Mouse (Mus musculus): ENCODE measurements around the gene Oprl1.

Gene Oprl1

DNA sequence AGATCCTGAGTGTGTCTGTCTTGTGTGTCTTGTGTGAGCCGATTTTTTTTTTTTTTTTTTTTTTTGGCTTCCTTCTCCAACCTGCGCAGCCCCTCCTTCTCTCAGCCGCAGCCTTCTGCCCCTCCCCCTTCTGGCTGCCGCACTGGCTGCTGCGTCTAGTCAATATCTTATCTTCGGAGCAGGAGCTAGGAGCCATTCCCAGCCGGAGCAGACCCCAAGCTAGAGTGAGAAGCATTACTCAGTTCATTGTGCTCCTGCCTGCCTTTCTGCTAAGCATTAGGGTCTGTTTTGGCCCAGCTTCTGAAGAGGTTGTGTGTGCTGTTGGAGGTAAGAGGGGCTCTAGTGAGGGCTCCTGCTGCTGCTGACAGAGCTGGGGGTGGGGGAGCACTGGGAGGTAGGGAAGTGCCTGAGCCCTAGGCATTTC, at the start of gene Oprl1:
Gene Oprl1, plus strand, starts transcription at position 114 of the 424 bp plus-strand sequence.
- no peak for DNase-seq (ENCODE audit: low read depth)

DNA sequence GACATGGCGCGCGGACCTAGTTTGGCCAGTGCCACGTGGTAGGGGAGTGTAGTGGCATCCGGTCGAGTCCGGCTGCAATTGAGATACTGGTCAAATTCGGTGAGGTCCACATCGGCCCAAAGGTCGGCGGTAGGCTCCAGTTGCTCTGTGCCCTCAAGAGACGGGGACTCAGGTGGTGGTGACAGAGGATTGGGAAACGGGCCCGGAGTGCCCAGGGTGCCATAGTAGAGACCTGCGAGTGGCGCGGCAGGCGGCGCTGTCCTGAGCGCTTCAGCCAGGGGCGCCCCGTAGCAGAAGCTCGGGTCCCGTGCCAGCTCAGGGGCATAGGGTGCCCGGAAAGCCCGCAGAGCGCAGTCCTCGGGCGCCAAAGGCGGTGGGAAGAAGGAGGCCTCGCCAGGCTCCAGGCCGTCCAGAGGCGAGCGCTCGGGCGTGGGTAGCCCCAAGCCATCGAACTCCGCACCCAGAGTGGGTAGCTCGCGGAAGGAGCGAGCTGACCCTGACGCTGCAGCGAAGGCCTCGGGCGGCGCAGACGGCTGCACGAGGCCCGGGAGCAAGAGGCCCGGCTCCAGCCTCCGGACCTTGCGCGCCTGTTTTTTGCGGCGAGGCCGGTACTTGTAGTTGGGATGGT, 44.4 kb upstream of the Oprl1 start:
- no peak for DNase-seq (ENCODE audit: low read depth)

DNA sequence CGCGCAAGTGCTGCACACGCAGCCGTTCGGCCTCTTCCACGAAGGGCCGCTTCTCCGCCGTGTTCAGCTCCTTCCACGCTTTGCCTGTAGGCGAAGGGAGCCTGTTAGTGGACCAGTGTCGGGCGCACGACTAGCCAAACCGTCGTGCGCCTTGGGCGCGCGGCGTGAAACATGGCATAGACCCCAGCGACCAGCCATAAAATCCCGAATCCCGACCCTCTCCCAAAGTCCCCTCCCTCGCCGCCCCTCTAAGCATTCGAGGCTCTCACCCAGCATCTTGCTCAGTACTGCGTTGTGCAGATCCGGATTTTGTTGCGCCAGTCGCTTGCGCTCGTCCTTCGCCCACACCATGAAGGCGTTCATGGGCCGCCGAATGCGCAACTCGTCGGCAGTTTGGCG, 43.9 kb upstream of the Oprl1 start:
- no peak for DNase-seq (ENCODE audit: low read depth)

DNA sequence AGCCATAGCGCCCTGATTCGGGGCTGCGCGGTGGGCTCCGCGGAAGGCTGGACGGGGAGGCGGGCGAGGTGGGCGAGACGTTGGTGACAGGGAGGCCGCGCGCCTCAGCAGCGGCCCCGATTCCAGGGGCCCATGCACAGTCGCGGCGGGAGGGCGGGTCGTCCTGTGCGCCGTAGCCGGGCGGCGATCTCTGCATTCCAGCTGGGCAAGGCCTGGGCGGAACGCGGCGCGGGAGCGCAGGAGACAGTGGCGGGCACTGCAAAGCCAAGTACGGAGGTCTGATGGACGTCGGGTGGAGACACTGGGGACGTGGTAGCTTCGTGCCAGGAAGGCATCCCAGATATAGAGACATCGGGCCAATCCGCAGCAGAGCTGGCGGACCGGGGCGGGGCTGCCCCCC, 43.5 kb upstream of the Oprl1 start, which contains the start of gene Sox18:
Gene Sox18, minus strand, starts transcription at position 315 of the 400 bp plus-strand sequence.
- DNase-seq (ENCODE audit: low read depth), result no peak

DNA sequence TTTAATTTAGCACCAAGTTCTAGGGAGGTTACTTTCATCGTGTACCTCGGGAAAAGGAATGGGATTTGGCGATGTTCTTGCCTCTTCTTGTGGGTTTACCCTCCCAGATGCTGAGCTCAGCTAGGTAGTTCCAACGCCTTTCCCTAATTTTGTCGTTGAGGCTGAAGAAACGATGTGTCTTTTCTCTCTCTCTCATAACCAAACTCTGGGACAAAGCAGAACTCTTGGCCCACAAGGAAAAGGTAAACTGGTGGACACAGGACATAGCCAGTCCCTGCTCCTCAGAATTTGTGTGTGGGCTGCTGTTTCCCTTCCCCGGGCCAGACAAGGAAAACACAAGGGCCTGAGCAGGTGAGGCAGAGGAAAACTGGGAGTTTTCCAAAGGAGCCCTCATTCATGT, 42.8 kb upstream of the Oprl1 start:
- DNase-seq (ENCODE audit: low read depth), result no peak

DNA sequence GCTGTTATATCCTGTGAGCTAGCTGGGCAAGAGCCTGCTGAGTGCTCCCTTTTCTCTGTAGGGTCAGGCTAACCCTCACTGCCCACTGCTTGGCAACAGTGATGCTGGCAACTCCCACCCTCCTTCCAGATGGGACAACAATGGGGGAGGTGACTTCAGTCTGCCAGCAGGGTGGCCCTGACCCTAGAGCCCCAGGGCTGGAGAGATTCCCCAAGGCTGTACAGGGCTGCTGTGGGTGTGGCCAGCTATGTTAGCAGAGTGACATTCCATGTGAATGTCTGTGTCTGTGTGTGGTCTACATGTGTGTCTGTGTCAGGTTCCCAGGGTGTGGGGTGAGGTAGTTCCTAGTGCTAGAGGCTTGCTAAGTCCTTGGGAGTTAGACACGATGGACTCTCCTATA, 41.3 kb upstream of the Oprl1 start:
- no peak for DNase-seq (ENCODE audit: low read depth)

DNA sequence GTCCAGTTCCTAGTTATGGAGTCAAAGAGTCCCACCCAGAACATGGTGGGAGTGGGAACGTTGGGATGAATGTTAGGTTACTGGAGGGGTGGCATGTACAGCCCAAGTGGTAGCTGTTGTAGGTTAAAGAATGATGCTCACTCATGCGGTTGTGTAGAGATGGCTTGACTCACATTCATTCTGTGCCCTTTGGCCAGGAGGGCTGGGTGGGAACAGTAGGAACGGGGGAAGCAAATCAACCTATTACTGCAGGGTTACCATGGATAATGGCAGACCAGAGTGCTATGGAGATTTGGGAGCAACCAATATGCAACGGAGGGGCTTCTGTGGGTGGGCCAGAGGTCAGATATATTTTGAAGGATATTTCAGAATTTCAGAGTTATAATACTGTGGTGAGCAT, 39.9 kb upstream of the Oprl1 start:
- no peak for DNase-seq (ENCODE audit: low read depth)

DNA sequence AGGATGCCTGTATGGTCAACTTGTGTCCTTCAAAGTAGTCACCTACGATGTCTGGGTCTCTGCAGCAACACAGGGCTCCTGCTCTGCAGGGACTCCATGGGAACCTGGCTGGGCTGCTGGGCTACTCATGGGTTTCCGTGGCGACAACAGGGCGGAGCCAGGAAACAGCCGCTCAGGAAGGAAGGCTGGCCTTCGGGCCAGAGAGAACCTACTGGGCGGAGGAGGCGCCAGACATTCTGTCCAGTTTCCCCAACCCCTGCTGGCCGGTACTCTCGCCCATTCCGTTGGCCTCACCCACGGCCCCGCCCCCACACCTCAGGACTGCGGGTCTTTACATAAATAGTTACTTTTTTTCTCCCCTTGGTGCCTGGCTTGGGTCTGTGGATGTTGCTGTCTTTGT, 39.4 kb upstream of the Oprl1 start:
- DNase-seq (ENCODE audit: low read depth), result no peak

DNA sequence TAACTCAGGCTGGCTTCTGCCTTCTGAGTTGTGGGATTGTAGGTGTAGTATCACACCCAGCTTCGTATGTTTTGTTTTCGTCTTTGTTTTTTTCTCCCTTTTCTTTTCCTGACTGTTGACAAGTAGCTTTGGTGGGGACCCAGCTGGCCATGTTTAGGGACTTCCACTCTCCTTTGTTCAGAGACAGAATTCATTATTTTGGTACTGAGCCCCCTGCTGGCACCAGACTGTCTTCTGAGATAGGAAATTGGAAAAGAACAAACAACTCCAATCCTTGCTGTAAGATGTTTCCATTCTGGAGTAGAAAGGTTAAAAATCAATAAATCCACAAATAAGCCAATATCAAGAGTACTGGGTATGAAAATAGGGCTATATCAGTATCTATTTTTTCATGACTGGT, 38.4 kb upstream of the Oprl1 start:
- no peak for DNase-seq (ENCODE audit: low read depth)

DNA sequence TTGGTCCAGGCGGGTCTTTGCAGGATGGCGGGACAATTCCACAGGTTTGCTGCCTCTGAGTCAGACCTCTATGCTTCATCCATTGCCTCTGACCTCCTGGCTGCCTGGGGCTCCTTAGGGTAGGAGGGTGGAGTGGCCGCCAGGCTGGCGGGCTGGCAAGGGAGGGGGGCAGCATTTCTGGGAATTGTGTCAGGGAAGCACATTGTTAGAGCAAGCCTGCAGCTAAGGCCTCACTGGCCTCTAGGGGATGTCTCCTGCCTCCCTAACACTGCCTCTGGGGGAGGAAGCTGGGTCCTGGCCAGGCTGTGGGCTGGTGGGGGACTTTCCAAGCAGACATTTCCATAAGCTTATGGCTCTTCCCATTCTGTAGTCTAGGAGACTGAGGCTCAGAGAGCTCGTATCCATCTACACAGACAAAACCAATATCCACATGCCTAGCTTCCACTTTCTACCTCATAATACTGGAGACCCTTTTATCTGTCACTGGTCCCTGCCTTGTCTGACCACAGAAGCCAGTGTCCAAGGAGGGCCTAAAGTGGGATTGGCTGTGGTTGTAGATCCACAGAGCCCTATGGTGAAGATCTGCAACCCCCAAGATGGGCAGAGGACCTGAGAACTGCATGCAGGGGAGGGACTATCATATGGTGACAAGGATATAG, 37.6 kb upstream of the Oprl1 start:
- DNase-seq (ENCODE audit: low read depth), result no peak

DNA sequence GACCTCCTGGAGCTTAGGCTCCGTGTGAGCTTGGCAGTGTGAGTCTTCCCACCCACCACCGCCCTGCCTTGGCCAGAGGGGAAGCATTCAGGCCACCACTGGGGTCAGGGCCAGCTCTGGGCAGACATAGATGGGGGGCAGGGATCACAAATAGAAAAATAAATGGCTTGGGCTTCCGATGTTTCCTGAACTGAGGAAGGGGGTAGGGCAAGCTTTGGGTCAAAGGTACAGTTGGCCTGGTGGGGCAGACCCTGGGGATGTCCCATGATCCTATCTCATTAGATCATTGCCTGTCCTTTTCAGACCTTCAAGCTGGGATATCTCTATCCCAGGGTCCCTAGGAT, 37.1 kb upstream of the Oprl1 start:
- no peak for DNase-seq (ENCODE audit: low read depth)

DNA sequence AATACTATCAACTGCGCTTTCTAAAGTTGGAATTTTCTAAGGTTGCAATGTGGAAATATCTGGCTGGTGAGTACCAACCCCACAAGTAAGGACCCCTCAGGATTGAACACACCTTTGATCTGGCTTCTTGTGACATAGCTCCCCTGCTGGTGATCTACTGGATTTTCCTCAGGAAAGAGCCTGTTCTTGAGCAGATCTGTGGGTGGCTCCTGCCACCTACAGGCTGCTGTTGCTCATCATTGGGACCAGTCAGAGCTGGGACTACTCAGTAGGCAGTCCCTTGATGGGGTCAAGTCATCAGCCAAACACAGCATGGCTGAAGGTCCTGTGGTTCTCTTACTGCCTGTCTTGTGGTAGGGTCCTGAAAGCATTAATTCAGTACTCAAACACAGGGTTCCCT, 36.0 kb upstream of the Oprl1 start:
- peak; percentile 90 for DNase-seq (ENCODE audit: low read depth)

DNA sequence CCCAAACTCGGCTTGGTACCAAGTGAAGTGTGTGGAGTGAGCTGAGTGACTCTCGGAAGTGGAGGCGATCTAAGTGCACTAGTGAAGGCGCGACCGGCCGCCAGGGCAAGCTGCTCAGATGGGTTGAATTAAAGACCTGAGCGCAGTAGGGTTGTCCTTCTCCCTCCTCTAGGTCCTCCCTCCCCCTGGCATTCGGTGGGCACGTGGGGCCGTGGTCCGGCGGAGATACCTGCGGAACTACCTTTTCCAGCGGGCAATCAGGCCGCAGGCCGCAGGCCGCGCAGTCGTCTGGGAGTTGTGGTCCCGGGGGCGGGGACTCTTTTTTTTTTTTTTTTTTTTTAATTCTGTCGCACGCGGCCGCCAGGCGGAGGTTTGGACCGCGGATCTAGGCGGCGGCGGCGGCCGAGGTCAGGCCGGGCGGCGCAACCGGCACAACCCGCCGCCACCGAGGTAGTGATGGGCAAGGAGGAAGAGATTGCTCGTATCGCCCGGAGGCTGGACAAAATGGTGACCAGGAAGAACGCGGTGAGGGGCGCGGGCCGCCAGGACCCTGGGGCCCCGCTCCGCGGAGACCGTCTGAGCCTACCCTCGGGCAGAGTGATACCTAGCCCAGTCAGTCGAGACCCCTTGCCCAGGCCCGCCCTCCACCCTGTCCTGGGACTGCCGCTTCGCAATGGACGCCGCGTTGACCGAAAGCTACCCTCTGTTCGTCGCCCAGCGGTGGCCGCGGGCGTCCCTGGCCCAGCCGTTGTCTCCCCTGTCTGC, 34.7 kb upstream of the Oprl1 start, which contains the start of gene Tcea2:
Gene Tcea2, plus strand, starts transcription at position 360 of the 765 bp plus-strand sequence.
- DNase-seq (ENCODE audit: low read depth), result peak; percentile 87

DNA sequence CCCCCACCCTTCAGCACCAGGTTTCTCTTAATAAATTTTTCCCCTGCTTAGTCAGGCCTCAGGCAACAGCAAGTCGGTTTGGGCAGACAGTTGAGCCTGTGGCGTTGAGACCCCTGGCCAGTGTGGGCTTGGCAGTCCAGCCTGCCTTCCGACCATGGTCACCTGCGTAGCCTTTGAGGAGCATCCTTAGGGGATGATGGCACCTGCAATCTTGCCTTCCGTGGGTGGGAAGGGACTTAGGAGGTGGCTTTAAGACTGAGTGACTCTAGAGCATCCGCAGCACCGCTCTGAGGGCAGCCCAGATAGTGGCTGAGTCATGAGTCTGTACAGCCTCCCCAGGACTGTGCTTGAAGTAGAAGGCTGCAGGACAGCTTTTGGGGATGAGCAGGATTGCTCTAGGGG, 34.1 kb upstream of the Oprl1 start:
- peak; percentile 60 for DNase-seq (ENCODE audit: low read depth)

DNA sequence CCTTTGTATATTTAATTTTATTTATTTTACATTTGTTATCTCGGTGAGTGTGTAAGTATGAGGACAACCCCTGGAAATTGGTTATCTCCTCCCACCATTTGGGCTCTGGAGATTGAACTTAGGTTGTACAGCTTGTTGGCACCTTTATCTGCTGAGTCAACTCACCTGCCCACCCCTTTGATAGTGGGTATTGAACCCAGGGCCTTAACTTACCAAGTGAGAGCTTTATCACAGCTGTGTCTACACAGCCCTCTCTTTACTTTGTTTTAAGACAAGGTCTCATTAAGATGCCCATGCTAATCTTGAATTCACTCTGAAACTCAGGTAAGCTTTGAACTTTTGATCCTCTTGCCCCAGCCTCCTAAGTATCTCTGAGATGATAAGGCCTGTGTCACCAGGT, 32.8 kb upstream of the Oprl1 start:
- no peak for DNase-seq (ENCODE audit: low read depth)

DNA sequence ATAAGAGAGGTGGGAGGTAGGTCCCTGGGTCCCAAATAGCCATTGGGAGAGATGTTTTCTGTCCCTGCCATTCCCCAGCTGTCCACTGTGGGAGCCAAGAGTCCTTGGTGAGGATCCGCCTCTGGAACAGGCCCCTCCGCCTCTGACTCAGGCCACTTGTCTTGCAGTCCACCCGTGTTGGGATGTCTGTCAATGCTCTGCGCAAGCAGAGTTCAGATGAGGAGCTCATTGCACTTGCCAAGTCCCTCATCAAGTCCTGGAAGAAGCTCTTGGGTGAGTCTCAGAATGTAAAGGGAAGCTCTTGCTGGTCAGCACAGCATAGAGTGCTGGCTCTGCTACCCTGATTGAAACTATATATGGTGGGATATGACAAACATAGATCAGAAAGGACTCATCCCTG, 31.4 kb upstream of the Oprl1 start:
- no peak for DNase-seq (ENCODE audit: low read depth)

DNA sequence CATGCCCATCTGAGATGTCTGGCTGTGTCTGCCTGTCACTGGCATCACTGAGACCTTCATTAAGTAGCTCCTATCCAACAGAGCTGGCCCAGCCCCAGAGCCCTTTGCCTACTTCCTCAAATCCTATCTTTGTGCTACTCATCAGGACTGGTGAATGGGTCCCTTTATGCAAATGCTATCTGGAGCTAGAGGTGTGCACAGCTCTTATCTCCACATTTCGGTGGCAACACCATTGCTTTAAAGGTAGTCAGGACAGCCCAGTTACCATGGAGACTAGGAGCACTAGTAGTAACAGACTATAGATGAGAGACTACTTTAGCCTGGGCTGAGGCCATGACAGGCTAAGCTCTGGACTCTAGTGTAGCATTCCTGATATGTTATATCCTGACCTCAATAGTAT, 30.1 kb upstream of the Oprl1 start:
- DNase-seq (ENCODE audit: low read depth), result no peak

DNA sequence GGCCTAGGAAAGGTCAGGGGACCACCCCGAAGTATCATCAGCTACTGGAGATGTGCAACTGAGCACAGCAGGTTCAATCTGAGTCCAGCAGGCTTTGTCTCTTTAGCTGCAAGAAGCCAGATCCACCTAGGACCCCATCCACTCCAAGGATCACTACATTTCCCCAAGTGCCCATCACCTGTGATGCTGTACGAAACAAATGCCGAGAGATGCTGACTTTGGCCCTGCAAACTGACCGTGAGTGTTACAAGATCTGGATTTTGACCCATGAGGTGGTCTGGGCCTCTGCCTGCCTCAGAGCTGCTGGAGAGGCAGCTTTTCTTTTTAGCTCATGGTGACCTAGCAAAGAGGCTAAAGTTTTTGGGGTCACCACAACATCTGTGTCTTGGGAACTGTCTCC, 29.1 kb upstream of the Oprl1 start:
- DNase-seq (ENCODE audit: low read depth), result no peak

DNA sequence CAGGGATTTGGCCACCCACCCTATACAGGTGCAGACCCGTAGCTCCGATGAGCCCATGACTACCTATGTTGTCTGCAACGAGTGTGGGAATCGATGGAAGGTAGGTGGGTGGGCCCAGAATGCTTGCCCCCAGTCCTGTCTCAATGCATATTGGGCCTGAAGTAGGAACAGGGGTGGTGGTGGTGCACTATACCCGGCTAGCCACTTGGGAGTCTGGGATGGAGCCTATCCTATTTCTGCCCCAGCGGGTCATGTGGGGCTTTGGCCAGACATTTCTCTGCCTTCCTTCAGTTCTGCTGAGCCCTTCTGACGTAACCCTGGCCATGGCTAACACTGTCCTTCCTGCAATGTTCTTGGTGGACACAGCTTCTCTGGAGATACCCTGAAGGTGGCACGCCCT, 27.2 kb upstream of the Oprl1 start:
- no peak for DNase-seq (ENCODE audit: low read depth)

DNA sequence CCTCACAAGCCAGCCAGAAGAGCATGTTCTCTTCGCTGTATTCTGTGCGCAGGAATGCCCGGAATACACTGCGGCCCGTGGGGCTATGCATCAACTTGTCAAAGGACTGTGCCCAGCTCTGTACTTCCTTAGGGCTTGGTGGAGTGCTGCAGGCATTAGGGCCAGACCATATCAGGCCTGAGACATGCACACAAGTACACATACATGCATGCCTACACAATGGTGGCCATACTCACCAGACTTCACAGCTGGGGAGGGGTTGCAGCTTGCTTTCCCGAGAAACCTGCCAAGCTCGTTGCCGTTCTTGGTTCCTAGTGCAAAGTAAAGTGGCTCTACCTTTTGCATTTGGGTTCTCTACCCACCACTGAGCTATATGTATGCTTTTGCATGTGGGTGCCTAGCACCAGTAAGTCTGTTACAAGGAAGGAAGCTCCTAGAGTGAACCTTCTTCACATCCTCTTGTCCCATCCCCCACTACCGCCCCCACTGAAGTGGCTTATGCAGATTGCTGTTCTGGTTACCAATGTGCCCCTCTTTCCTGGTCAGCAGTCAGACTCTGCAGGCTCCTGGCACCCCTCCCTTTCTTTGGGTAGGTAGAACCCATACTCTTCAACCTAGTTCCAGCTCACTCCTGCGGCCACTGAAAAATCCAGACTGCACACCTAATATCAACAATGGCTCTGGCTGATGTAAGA, 25.2 kb upstream of the Oprl1 start:
- DNase-seq (ENCODE audit: low read depth), result no peak

DNA sequence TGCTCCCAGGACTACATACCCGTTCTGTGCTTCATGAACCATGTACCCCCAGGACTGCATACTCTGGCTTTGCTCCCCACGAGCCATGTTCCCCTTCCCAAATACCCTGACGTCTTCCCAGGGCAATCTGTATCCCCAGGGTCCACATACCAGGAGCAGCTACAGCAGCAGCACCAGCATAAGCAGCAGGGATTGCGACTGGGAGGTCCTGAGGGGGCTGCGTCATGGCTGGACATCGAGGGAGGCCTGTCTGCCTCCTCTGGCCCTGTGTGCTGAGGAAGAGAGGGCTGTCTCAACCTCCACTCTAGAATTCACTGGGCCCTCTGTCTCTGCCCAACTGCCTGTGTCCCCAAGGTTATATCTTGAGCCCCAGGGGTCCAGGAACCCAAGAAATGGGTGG, 23.7 kb upstream of the Oprl1 start:
- DNase-seq (ENCODE audit: low read depth), result no peak

DNA sequence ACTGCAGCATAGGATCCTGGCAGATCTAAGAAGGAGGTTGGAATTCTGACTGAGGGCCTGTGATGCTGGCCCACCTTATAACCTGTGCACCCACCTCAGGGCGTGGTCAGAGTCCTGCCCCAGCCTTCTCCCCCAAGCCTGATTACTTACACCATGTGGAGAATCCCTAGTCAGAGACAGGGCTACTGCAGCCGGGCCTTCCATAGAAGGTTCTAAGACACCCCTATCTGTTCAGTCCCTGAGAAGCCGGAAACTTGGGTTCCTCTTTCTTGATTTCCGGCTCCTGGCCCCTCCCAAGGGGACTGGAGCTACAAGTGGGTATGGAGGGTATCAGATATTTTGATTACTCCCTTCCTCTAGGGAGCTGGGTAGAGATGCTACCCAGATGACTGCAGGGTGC, 23.2 kb upstream of the Oprl1 start:
- DNase-seq (ENCODE audit: low read depth), result peak; percentile 61

DNA sequence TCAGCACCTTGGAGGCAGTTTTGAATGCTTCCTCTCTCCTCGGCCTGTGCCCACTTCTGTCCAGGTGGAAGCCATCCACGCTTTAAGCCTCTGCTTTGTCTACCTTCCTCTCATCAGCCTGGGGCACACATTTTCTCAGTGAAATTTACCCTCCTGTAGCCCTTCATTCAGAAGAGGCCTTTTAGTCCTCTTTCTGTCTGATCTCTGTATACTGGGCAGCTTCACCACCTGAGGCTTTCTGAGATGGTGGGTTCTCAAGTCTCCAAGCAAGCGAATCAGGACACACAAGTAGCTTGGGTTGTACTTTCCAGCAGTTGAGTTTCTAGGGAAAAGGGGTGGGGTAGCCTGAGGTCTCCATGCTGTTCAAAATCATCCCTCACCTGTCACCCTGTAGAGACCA, 22.5 kb upstream of the Oprl1 start:
- DNase-seq (ENCODE audit: low read depth), result no peak
